Mouse (Mus musculus) cortical plate, adult 2 months (tissue): ENCODE data around the gene Syne2.

Experiments used
- CTCF ChIP-seq: fragments of 200-500 bp; IDR thresholded peaks from 2 replicates; pipeline ENCODE4 v1.5.1; 2011; ENCODE audit warnings: mild to moderate bottlenecking, control low read depth, low read length; ENCODE audit not compliant: insufficient read depth; ENCODE audit errors: extremely low read depth
- POLR2A ChIP-seq: fragments of 200-500 bp; IDR thresholded peaks from 2 replicates; pipeline ENCODE4 v1.6.1; 2011; ENCODE audit warnings: mild to moderate bottlenecking, low read length, control low read depth; ENCODE audit not compliant: insufficient read depth; ENCODE audit errors: extremely low read depth

DNA sequence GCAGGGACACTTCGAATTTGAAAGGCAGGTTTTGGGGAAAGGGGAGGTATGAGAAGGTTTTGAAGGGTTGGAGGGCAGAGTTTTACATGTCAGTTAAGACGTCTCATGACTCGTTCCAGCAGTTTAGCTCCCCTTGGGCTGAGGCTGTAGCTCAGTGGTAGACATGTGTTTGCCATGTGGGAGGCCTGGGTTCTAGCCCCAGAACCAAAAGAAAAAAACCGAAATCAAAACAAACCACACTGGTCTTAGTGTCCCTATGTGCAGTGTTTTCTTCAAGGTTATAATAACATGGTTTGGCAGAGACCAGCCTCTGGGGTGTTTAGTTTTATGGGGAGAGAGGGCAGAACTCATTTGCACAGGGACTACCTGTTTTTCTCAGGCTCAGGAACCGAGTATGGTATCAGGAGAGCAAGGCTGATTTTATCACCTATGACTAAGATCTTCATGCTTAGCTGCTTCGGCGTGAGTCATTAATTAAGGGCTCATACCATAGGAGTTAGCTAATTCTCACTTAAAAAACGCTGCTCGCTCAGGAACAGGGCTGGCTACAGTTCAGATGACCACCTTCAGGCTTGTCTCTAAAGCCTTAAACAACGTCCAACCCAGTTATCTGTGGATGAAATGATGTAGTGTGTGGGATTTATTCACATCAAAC lies 8.9 kb downstream of the Syne2 start:
- no peak for TF ChIP-seq CTCF
- TF ChIP-seq POLR2A = no peak
